ENCODE assay signal across 7 mouse cellular contexts in the genomic region with DNA sequence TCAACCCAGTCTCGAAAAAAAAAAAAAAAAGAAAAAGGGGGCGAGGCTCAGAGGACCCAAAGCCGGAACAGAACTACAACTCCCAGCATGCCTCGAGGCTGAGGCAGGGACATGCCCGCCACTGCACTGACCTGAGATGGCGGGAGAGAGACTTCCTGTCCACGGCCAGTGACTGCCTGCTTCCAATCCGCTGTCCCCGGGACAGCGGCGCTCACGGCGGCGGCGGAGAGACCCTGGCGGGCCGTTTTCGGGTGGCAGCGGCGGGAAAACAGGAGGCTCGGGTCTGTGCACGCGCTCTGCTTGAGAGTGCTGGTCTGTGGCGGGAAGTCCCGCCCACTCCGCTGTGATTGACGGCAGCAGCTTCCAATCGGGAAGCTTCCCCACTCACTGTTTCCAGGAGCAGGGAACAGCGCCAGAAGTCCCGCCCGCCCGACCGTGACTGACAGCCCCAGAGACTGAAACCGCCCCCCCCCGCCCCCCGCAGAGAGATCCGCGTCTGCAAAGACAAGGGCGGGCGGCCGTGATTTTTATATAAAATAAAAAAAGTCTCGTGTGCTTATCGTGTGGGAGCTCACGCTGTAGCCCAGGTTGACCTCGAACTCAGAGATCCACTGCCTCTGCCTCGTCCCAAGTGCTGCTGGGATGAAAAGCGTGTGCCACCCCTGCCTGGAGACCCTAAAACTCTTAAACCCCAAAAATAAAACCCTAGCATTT. TPM values are rescaled to one million over a fixed set of nuclear protein-coding genes. Genes with fewer than 3 reads are reported as not detected.
DNase-seq lines count a peak whose midpoint lies in the region; ATAC-seq lines count a peak whose summit lies in the region.

No protein-coding gene starts in this region.

- peak; percentile 99 for DNase-seq in adrenal gland, postnatal 25 days
- peak; percentile 100 for DNase-seq in heart, adult 11 months
- DNase-seq in kidney, adult 18-20 months = peak; percentile 100
- peak; percentile 99 for DNase-seq in limb, embryonic 11.5 days (ENCODE audit: low spot score)
- peak; percentile 97 for DNase-seq in midbrain, embryonic 14.5 days
- peak; percentile 95 to 99 for DNase-seq in spleen, adult 18-20 months

- under 1% methylated on average over 47 of the region's 47 CpGs for WGBS in embryonic facial prominence, embryonic 12.5 days
- WGBS in limb, embryonic 11.5 days = under 1% methylated on average over 47 of the region's 47 CpGs
- WGBS in midbrain, embryonic 14.5 days = 1% methylated on average over 47 of the region's 47 CpGs

- H3K4me3 ChIP-seq in embryonic facial prominence, embryonic 12.5 days = peak overlapping the region; percentile 70
- peak overlapping the region; percentile 78 for H3K4me3 ChIP-seq in limb, embryonic 11.5 days (ENCODE audit: low read depth, low read length)
- H3K4me3 ChIP-seq in midbrain, embryonic 14.5 days (replicated peaks; ENCODE audit: low read depth, low read length) = peak overlapping the region; percentile 81

- peak overlapping the region; percentile 53 for H3K4me2 ChIP-seq in embryonic facial prominence, embryonic 12.5 days (replicated peaks)
- peak overlapping the region; percentile 45 for H3K4me2 ChIP-seq in limb, embryonic 11.5 days (ENCODE audit: low read depth, severe bottlenecking)
- H3K4me2 ChIP-seq in midbrain, embryonic 14.5 days (ENCODE audit: low read length) = peak overlapping the region; percentile 56

- H3K4me1 ChIP-seq in embryonic facial prominence, embryonic 12.5 days = no peaks in the 10 kb centered on the region
- no peaks in the 10 kb centered on the region for H3K4me1 ChIP-seq in limb, embryonic 11.5 days (ENCODE audit: control insufficient read depth, insufficient read depth, low read length)
- H3K4me1 ChIP-seq in midbrain, embryonic 14.5 days (ENCODE audit: control insufficient read depth, insufficient read depth, low read length) = no peaks in the 10 kb centered on the region

- H3K9me3 ChIP-seq in embryonic facial prominence, embryonic 12.5 days = no peaks in the 10 kb centered on the region
- H3K9me3 ChIP-seq in limb, embryonic 11.5 days (ENCODE audit: control insufficient read depth, low read length) = no peaks in the 10 kb centered on the region
- H3K9me3 ChIP-seq in midbrain, embryonic 14.5 days (ENCODE audit: control insufficient read depth, low read length) = 0 out of 2 replicates have a peak, but pooled peaks cover 2% of the 10 kb centered on the region

- H3K9ac ChIP-seq in embryonic facial prominence, embryonic 12.5 days = peak overlapping the region; percentile 79
- H3K9ac ChIP-seq in limb, embryonic 11.5 days (ENCODE audit: low read length) = peak overlapping the region; percentile 95
- peak overlapping the region; percentile 81 for H3K9ac ChIP-seq in midbrain, embryonic 14.5 days (replicated peaks; ENCODE audit: low read length)

- H3K27me3 ChIP-seq in embryonic facial prominence, embryonic 12.5 days = no peaks in the 10 kb centered on the region
- no peaks in the 10 kb centered on the region for H3K27me3 ChIP-seq in limb, embryonic 11.5 days (ENCODE audit: control insufficient read depth, insufficient read depth, low read length)
- H3K27me3 ChIP-seq in midbrain, embryonic 14.5 days (ENCODE audit: control insufficient read depth, insufficient read depth, low read length) = no peaks in the 10 kb centered on the region

- H3K36me3 ChIP-seq in embryonic facial prominence, embryonic 12.5 days = no peaks in the 10 kb centered on the region
- no peaks in the 10 kb centered on the region; the same call in 1 of the 2 replicates for H3K36me3 ChIP-seq in limb, embryonic 11.5 days (ENCODE audit: control insufficient read depth, insufficient read depth, low read length)
- no peaks in the 10 kb centered on the region for H3K36me3 ChIP-seq in midbrain, embryonic 14.5 days (ENCODE audit: control insufficient read depth, insufficient read depth, low read length)

- ATAC-seq in embryonic facial prominence, embryonic 12.5 days (ENCODE audit: insufficient number of reproducible peaks, insufficient read depth, low FRiP score, low TSS enrichment) = peak; percentile 98
- ATAC-seq in limb, embryonic 11.5 days (ENCODE audit: insufficient number of reproducible peaks, low FRiP score, low TSS enrichment, low read depth) = peak; percentile 97
- ATAC-seq in midbrain, embryonic 14.5 days (ENCODE audit: low FRiP score, low TSS enrichment) = peak; percentile 99

- H3K27ac ChIP-seq in embryonic facial prominence, embryonic 12.5 days = peak overlapping the region; percentile 95
- peak overlapping the region; percentile 90 for H3K27ac ChIP-seq in limb, embryonic 11.5 days (replicated peaks; ENCODE audit: low read depth, low read length)
- peak overlapping the region; percentile 94 for H3K27ac ChIP-seq in midbrain, embryonic 14.5 days (replicated peaks; ENCODE audit: low read depth, low read length)

RNA-seq across cellular contexts. Expression of a gene that starts 33.1 kb away (rescaled TPM):
- 119 and 159 TPM in 2 replicates for total RNA-seq in adrenal gland, postnatal 25 days (2021)
- polyA plus RNA-seq in embryonic facial prominence, embryonic 12.5 days (2016; fragmentation: Nextera tagmentation; extraction: Ambion mirVana) = 60.8 and 63.3 TPM in 2 replicates
- 73.6 and 73.7 TPM in 2 replicates for polyA plus RNA-seq in limb, embryonic 11.5 days (2014; fragmentation: Nextera tagmentation; extraction: Ambion mirVana)
- 69.9 and 83.5 TPM in 2 replicates for polyA plus RNA-seq in midbrain, embryonic 14.5 days (2014; fragmentation: Nextera tagmentation; extraction: Ambion mirVana)

RNA-seq across cellular contexts. Expression of a gene that starts 42.0 kb away (rescaled TPM):
- total RNA-seq in adrenal gland, postnatal 25 days (2021) = not detected in 2 replicates
- polyA plus RNA-seq in embryonic facial prominence, embryonic 12.5 days (2016; fragmentation: Nextera tagmentation; extraction: Ambion mirVana) = not detected in 2 replicates
- not detected in 2 replicates for polyA plus RNA-seq in limb, embryonic 11.5 days (2014; fragmentation: Nextera tagmentation; extraction: Ambion mirVana)
- not detected in 2 replicates for polyA plus RNA-seq in midbrain, embryonic 14.5 days (2014; fragmentation: Nextera tagmentation; extraction: Ambion mirVana)

Comparison
In these comparisons a context has a peak if more than half of its experiments do, and no peak if none do; other contexts are left out.
1. Peak in every context shown above with its lines: DNase-seq, ATAC-seq, H3K4me3 ChIP-seq and H3K27ac ChIP-seq.